In genomic region chr13:83452987-83453386, GRCm38 (mm10) we compare ENCODE assay signal across 14 mouse cellular contexts.
"Had no signal": no experiment of that assay in that cellular context is flagged by ENCODE, and none has a peak within 500 bp of the region (broad histone marks: within the 10 kb centered on the region; RNA-seq: fewer than 3 reads in every experiment).

No protein-coding gene starts in this region.

- H3K4me1 ChIP-seq: neural tube, embryonic 12.5 days; neural tube, embryonic 13.5 days; neural tube, embryonic 15.5 days; stomach, embryonic 15.5 days had no signal

- H3K4me3 ChIP-seq: neural tube, embryonic 12.5 days; neural tube, embryonic 13.5 days; neural tube, embryonic 15.5 days; stomach, embryonic 15.5 days had no signal

- H3K27ac ChIP-seq: neural tube, embryonic 12.5 days; neural tube, embryonic 13.5 days; neural tube, embryonic 15.5 days; stomach, embryonic 15.5 days; stomach, postnatal 0 days had no signal

- DNase-seq: retina, postnatal 1 day; right cerebral cortex, adult 18-20 months; right cerebral cortex, postnatal 14 days; right cerebral cortex, postnatal 25 days; right cerebral cortex, postnatal 4 days; spleen, adult 18-20 months; thymus, adult 2 months; thymus, postnatal 25 days; thymus, postnatal 36 days had no signal

- H3K27me3 ChIP-seq: neural tube, embryonic 12.5 days; neural tube, embryonic 13.5 days; neural tube, embryonic 15.5 days; stomach, embryonic 15.5 days had no signal

- H3K9me3 ChIP-seq: neural tube, embryonic 12.5 days; neural tube, embryonic 13.5 days; neural tube, embryonic 15.5 days; stomach, embryonic 15.5 days had no signal

- H3K9ac ChIP-seq: neural tube, embryonic 12.5 days; neural tube, embryonic 13.5 days; neural tube, embryonic 15.5 days; stomach, embryonic 15.5 days had no signal

- H3K36me3 ChIP-seq: neural tube, embryonic 12.5 days; neural tube, embryonic 13.5 days; neural tube, embryonic 15.5 days; stomach, embryonic 15.5 days had no signal
